ENCODE assay signal across 14 mouse cellular contexts in the genomic region with DNA sequence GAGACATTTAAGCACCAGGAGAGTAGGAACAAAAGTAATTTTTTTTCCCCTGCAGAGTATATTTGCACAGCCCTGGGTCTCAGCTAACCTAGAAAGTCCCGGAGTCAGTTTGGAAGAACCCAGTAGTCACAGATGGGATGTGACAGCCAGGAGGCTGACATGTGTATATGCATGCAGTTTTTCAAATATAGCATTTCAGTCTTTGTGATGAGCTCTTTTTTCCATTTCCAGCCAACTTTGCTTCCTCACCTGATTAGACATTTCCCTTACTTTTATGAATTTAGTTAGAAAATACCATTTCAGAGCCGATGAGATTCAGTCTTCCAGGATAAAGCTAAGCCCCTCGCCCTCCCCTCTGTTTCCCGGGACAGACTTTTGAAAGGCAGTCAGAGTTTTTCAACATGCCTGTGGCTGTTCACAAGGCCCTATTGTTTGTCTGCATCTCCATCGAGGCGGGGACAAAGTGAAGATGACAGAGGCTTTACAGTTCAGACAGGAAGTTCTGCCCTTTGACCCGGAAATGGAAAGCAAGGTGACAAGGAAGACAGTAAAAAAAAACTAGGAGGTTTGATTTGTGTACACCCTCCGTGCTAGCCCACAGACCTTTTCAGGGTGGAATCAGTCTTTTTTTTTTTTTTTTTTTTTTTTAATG. TPM values are rescaled to one million over a fixed set of nuclear protein-coding genes. Genes with fewer than 3 reads are reported as not detected.
DNase-seq lines count a peak whose midpoint lies in the region; ATAC-seq and TF ChIP-seq lines count a peak whose summit lies in the region.
"Had no signal": no experiment of that assay in that cellular context is flagged by ENCODE, and none has a peak within 500 bp of the region (broad histone marks: within the 10 kb centered on the region; RNA-seq: fewer than 3 reads in every experiment).

No protein-coding gene starts in this region.

- peak; percentile 60 for DNase-seq in lung, embryonic 14.5 days
- no peak for DNase-seq in lung, postnatal 14 days
- DNase-seq in CD4-positive helper T cell, adult 2 months (ENCODE audit: low read depth, low spot score) = peak; percentile 41
- DNase-seq in embryonic facial prominence, embryonic 11.5 days (ENCODE audit: low spot score) = peak; percentile 43
- DNase-seq in ovary, postnatal 10 days (ENCODE audit: low spot score) = no peak
- DNase-seq: cerebellum, adult 9-10 months; right cerebral cortex, postnatal 25 days had no signal

- no peak overlapping the region for H3K9ac ChIP-seq in heart, embryonic 12.5 days
- no peak overlapping the region for H3K9ac ChIP-seq in heart, embryonic 11.5 days (ENCODE audit: low read depth, low read length)
- no peak overlapping the region for H3K9ac ChIP-seq in lung, embryonic 14.5 days
- no peak overlapping the region for H3K9ac ChIP-seq in embryonic facial prominence, embryonic 11.5 days (replicated peaks; ENCODE audit: low read length)
- H3K9ac ChIP-seq: liver, embryonic 14.5 days; neural tube, embryonic 15.5 days had no signal

- no peaks in the 10 kb centered on the region for H3K27me3 ChIP-seq in heart, embryonic 12.5 days (replicated peaks)
- H3K27me3 ChIP-seq in heart, embryonic 11.5 days (ENCODE audit: control insufficient read depth, insufficient read depth, low read length) = no peaks in the 10 kb centered on the region
- no peaks in the 10 kb centered on the region for H3K27me3 ChIP-seq in lung, embryonic 14.5 days (ENCODE audit: insufficient read depth, low read length)
- H3K27me3 ChIP-seq in embryonic facial prominence, embryonic 11.5 days (ENCODE audit: control insufficient read depth, insufficient read depth, low read length) = no peaks in the 10 kb centered on the region
- H3K27me3 ChIP-seq: neural tube, embryonic 15.5 days had no signal

- no peaks in the 10 kb centered on the region for H3K9me3 ChIP-seq in heart, embryonic 12.5 days (replicated peaks)
- H3K9me3 ChIP-seq in heart, embryonic 11.5 days (replicated peaks; ENCODE audit: control insufficient read depth, low read length) = no peaks in the 10 kb centered on the region; the same call in 1 of the 2 replicates
- no peaks in the 10 kb centered on the region for H3K9me3 ChIP-seq in lung, embryonic 14.5 days (ENCODE audit: low read depth, low read length)
- H3K9me3 ChIP-seq in embryonic facial prominence, embryonic 11.5 days (replicated peaks; ENCODE audit: control insufficient read depth, low read length) = no peaks in the 10 kb centered on the region
- H3K9me3 ChIP-seq: neural tube, embryonic 15.5 days had no signal

- no peaks in the 10 kb centered on the region for H3K36me3 ChIP-seq in heart, embryonic 12.5 days
- H3K36me3 ChIP-seq in heart, embryonic 11.5 days (ENCODE audit: control insufficient read depth, insufficient read depth, low read length) = no peaks in the 10 kb centered on the region
- H3K36me3 ChIP-seq in lung, embryonic 14.5 days (ENCODE audit: insufficient read depth) = no peaks in the 10 kb centered on the region
- H3K36me3 ChIP-seq in embryonic facial prominence, embryonic 11.5 days (replicated peaks; ENCODE audit: control insufficient read depth, insufficient read depth, low read depth, low read length) = no peaks in the 10 kb centered on the region
- H3K36me3 ChIP-seq: neural tube, embryonic 15.5 days had no signal

- peaks cover 4% of the 10 kb centered on the region for H3K4me1 ChIP-seq in heart, embryonic 12.5 days (replicated peaks)
- H3K4me1 ChIP-seq in heart, embryonic 11.5 days (ENCODE audit: control insufficient read depth, insufficient read depth, low read length) = no peaks in the 10 kb centered on the region
- H3K4me1 ChIP-seq in lung, embryonic 14.5 days (ENCODE audit: insufficient read depth) = no peaks in the 10 kb centered on the region
- H3K4me1 ChIP-seq in embryonic facial prominence, embryonic 11.5 days (ENCODE audit: control insufficient read depth, insufficient read depth, low read length) = no peaks in the 10 kb centered on the region
- H3K4me1 ChIP-seq: neural tube, embryonic 15.5 days had no signal

- 59% methylated on average over 8 of the region's 8 CpGs for WGBS in heart, embryonic 12.5 days
- 67% methylated on average over 8 of the region's 8 CpGs for WGBS in heart, embryonic 11.5 days (ENCODE audit: insufficient replicate concordance)
- WGBS in lung, embryonic 14.5 days = 45% methylated on average over 8 of the region's 8 CpGs
- 28% methylated on average over 8 of the region's 8 CpGs for WGBS in embryonic facial prominence, embryonic 11.5 days

- no peak overlapping the region for H3K4me3 ChIP-seq in heart, embryonic 12.5 days
- H3K4me3 ChIP-seq in heart, embryonic 11.5 days (ENCODE audit: low read depth, low read length) = no peak overlapping the region
- H3K4me3 ChIP-seq in lung, embryonic 14.5 days (ENCODE audit: low read depth, low read length) = no peak overlapping the region
- H3K4me3 ChIP-seq in embryonic facial prominence, embryonic 11.5 days (ENCODE audit: low read depth, low read length) = no peak overlapping the region
- H3K4me3 ChIP-seq: erythroblast, embryonic 14.5 days; neural tube, embryonic 15.5 days had no signal

- 0 out of 2 replicates have a peak overlapping the region, but pooled peaks have one; percentile 12 for H3K27ac ChIP-seq in heart, embryonic 12.5 days (ENCODE audit: poor library complexity, severe bottlenecking)
- H3K27ac ChIP-seq in heart, embryonic 11.5 days (ENCODE audit: low read depth, low read length) = no peak overlapping the region
- 0 out of 2 replicates have a peak overlapping the region, but pooled peaks have one; percentile 30 for H3K27ac ChIP-seq in lung, embryonic 14.5 days (ENCODE audit: low read depth)
- H3K27ac ChIP-seq in embryonic facial prominence, embryonic 11.5 days (replicated peaks; ENCODE audit: low read depth, low read length) = no peak overlapping the region
- H3K27ac ChIP-seq: liver, embryonic 14.5 days; neural tube, embryonic 15.5 days had no signal

- TF ChIP-seq CTCF in lung, embryonic 14.5 days (IDR thresholded peaks at IDR 0.05; ENCODE audit: low read depth) = no peak

- ATAC-seq in heart, embryonic 12.5 days (ENCODE audit: insufficient number of reproducible peaks, low FRiP score) = no peak
- ATAC-seq in heart, embryonic 11.5 days (replicated peaks; ENCODE audit: insufficient number of reproducible peaks, low FRiP score, low TSS enrichment) = no peak
- no peak for ATAC-seq in lung, embryonic 14.5 days (ENCODE audit: insufficient read depth)
- no peak for ATAC-seq in embryonic facial prominence, embryonic 11.5 days (replicated peaks; ENCODE audit: insufficient number of reproducible peaks, low FRiP score, low TSS enrichment, low read depth)
- ATAC-seq in activated CD4-positive, CD25-positive, alpha-beta regulatory T cell, adult 4 months = no peak
- ATAC-seq: intestine, embryonic 16.5 days had no signal

- no peak overlapping the region for H3K4me2 ChIP-seq in heart, embryonic 12.5 days
- no peak overlapping the region for H3K4me2 ChIP-seq in heart, embryonic 11.5 days
- no peak overlapping the region for H3K4me2 ChIP-seq in lung, embryonic 14.5 days
- H3K4me2 ChIP-seq in embryonic facial prominence, embryonic 11.5 days (ENCODE audit: low read depth, low read length) = no peak overlapping the region
- H3K4me2 ChIP-seq: neural tube, embryonic 15.5 days had no signal

RNA-seq across cellular contexts. Expression of gene Elk3, which starts 44.5 kb away (rescaled TPM):
- polyA plus RNA-seq in heart, embryonic 12.5 days (2016; fragmentation: Nextera tagmentation; extraction: Ambion mirVana) = 36.8 and 41.0 TPM in 2 replicates
- polyA plus RNA-seq in heart, embryonic 11.5 days (2014; fragmentation: Nextera tagmentation; extraction: Ambion mirVana) = 39.9 and 42.1 TPM in 2 replicates
- polyA plus RNA-seq in lung, embryonic 14.5 days (2014; fragmentation: Nextera tagmentation; extraction: Ambion mirVana) = 55.3 and 57.7 TPM in 2 replicates
- polyA plus RNA-seq in embryonic facial prominence, embryonic 11.5 days (2014; fragmentation: Nextera tagmentation; extraction: Ambion mirVana) = 34.0 and 37.2 TPM in 2 replicates
- polyA plus RNA-seq in activated CD4-positive, CD25-positive, alpha-beta regulatory T cell, adult 4 months (2017; shearing (Covaris generic)) = 10 to 100 TPM; 30.4 to 37.0 TPM

Comparison
In these comparisons a context has a peak if more than half of its experiments do, and no peak if none do; other contexts are left out.
1. H3K27ac ChIP-seq: peak in heart, embryonic 12.5 days (single experiment) and lung, embryonic 14.5 days (single experiment); none in heart, embryonic 11.5 days (single experiment) and embryonic facial prominence, embryonic 11.5 days (single experiment).
2. DNase-seq: peak in lung, embryonic 14.5 days (single experiment), CD4-positive helper T cell, adult 2 months (single experiment) and embryonic facial prominence, embryonic 11.5 days (single experiment); none in lung, postnatal 14 days (single experiment) and ovary, postnatal 10 days (single experiment).